Mouse (Mus musculus): ENCODE results near the gene Ntm. TPM values are rescaled to one million over a fixed set of nuclear protein-coding genes. Genes with fewer than 3 reads are reported as not detected.

The Ntm gene
- polyA plus RNA-seq, 1 experiment from 2014 or later, result 22.6 TPM

DNA sequence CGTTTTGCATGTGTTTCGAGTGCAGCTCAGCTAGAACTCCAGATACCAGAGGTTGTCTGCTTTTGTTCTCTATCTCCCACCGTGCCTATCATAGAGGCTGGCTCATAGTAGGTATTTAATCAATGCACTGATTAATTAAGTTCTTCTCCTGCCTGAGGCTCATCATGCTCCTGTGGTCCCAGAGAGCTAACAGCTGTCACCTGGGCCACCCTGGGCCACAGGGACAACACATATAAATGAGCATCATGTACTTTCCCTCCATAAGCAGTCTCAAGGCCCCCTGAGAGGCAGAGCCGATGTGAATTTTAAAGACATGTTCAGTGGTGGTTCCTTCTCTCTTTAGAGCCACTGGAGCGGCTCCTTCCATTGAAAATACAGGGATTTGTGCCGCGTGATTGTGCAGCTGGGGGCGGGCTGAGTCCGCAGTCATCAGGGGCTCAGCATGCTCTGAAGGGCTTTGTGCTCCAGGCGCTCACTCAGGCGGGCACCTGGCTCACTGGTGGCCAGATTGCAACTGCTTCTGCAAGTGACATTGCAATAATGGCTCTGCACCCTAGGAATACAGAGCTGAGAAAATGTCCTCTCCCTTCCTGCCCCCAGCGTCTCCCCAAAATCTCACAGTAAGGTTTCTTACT is 160.8 kb downstream of the Ntm start:
- 31% methylated on average over 12 of the region's 12 CpGs for WGBS
- H3K4me2 ChIP-seq (ENCODE audit: low read depth), result no peak overlapping the region
- peak; percentile 72 for DNase-seq (ENCODE audit: low spot score)

DNA sequence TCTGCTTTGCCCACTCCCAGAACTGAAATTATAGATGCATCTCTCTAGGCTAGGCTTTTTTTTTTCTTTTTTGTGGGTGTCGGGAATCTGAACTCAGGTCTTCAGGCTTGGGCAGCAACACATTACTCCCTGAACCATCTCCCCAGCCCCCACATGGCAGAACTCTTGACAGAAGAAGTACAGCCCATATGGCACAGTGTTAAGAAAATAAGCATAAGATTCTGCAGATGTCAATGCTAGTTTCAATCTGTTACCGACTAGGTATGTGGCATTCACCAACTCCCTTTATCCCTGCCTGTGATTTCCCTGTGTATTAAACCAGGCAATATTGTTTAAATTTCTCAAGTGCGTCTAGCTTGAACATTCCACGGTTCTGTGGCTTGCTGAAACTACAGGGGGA is 166.7 kb downstream of the Ntm start:
- Histone ChIP-seq H3K4me3 (ENCODE audit: low read depth, low read length) (no peak overlapping the region), H3K27ac (ENCODE audit: low read depth, low read length) (no peak overlapping the region), H3K4me2 (ENCODE audit: low read depth) (no peak overlapping the region), H3K9me3 (ENCODE audit: control insufficient read depth, low read length) (no peaks in the 10 kb centered on the region), H3K36me3 (ENCODE audit: control insufficient read depth, insufficient read depth, low read length) (no peaks in the 10 kb centered on the region), H3K9ac (ENCODE audit: low read length) (no peak overlapping the region), H3K4me1 (ENCODE audit: control insufficient read depth, insufficient read depth, low read length) (no peaks in the 10 kb centered on the region), H3K27me3 (ENCODE audit: control insufficient read depth, insufficient read depth, low read length) (no peaks in the 10 kb centered on the region)
- no peak for DNase-seq (ENCODE audit: low spot score)
- no peak for ATAC-seq (ENCODE audit: insufficient read depth, low FRiP score, low TSS enrichment)
- WGBS, result 83% methylated on average over 4 of the region's 4 CpGs

More for the DNA sequence above, 160.8 kb downstream of the Ntm start:
- Histone ChIP-seq H3K4me1 (ENCODE audit: control insufficient read depth, insufficient read depth, low read length) (peaks cover 16% of the 10 kb centered on the region), H3K36me3 (ENCODE audit: control insufficient read depth, insufficient read depth, low read length) (no peaks in the 10 kb centered on the region), H3K27me3 (ENCODE audit: control insufficient read depth, insufficient read depth, low read length) (no peaks in the 10 kb centered on the region), H3K9me3 (ENCODE audit: control insufficient read depth, low read length) (no peaks in the 10 kb centered on the region), H3K4me3 (ENCODE audit: low read depth, low read length) (no peak overlapping the region), H3K27ac (ENCODE audit: low read depth, low read length) (peak overlapping the region; percentile 60), H3K9ac (ENCODE audit: low read length) (0 out of 2 replicates have a peak overlapping the region, but pooled peaks have one; percentile 15)
- peak; percentile 88 for ATAC-seq (ENCODE audit: insufficient read depth, low FRiP score, low TSS enrichment)

DNA sequence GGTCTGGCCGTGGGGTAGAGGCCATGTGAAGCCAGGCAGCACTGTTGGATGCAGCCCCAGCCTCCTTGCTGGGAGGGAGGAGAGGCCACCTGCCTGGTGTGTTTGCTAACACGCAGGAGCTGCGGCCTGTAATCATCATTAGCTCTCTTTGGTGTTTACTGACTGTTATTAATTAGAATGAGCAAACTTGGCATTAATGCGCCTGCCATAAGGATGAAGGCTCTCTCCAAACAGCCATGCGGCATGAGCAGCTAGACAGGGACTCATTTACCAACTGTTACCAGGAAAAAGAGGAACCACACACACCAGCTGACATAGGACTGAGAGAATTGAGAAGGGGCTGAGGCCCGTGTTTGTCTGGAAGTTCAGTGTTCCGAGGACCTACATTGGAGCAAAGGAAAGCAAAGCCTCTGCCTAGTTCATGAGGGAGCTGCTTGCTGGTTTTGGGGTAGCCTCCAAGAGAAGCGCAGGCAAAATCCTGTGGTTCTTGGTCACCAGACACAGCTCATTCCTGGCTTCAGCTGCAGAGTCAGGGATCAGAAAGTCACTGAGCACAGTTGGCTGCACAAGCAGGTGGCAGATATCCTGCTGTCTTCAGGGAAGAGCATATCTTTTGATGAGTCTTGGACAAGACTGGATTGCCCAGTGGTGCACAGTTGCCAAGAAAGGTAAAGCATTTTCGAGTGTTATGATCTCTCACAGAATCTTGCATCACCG is 171.6 kb downstream of the Ntm start:
- no peak for ATAC-seq (ENCODE audit: insufficient read depth, low FRiP score, low TSS enrichment)
- Histone ChIP-seq H3K36me3 (ENCODE audit: control insufficient read depth, insufficient read depth, low read length) (no peaks in the 10 kb centered on the region), H3K9me3 (ENCODE audit: control insufficient read depth, low read length) (no peaks in the 10 kb centered on the region), H3K9ac (ENCODE audit: low read length) (no peak overlapping the region), H3K4me3 (ENCODE audit: low read depth, low read length) (no peak overlapping the region), H3K27me3 (ENCODE audit: control insufficient read depth, insufficient read depth, low read length) (no peaks in the 10 kb centered on the region), H3K4me2 (ENCODE audit: low read depth) (no peak overlapping the region), H3K27ac (ENCODE audit: low read depth, low read length) (no peak overlapping the region), H3K4me1 (ENCODE audit: control insufficient read depth, insufficient read depth, low read length) (no peaks in the 10 kb centered on the region)
- 72% methylated on average over 10 of the region's 10 CpGs for WGBS
- no peak for DNase-seq (ENCODE audit: low spot score)

DNA sequence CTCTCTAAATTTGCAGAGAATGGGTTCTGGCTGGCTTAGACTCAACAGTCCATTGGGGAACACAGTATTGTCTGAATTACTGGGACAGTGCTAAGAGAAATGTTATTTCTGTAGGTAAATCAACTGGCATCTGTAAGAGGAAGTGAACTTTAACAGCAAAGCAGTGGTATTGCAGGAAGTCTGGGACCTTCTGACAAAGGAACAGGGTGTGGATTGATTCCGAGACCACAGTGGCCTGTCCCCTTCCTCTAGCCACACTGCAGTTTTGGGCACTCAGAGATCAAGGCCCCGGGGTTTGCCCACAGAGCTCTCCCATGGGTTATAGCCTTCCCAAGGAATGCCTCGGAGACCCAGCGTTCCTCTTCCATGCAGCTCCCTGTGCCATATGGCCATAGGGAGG is 172.9 kb downstream of the Ntm start:
- 80% methylated on average over 4 of the region's 4 CpGs for WGBS
- H3K36me3 ChIP-seq (ENCODE audit: control insufficient read depth, insufficient read depth, low read length), result no peaks in the 10 kb centered on the region

DNA sequence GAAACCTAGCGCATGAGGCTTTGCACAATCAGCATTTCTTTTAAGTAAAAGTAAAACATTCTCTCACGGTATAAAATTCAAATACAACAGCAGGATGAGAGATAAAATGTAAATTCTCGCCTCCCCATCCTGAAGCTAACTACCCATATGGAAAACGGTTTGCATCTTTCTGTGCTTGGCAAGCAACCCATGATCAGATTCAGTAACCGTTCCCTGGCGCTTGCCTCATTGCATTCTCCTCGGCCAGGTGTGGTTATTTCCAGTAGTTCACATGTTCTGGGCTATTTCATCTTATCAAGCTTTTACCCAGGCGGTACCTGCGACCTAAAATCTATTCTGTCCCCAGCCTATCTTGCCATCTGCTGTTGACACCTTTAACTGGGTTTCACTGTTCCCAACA is 174.1 kb downstream of the Ntm start:
- Histone ChIP-seq H3K36me3 (ENCODE audit: control insufficient read depth, insufficient read depth, low read length) (no peaks in the 10 kb centered on the region), H3K27ac (ENCODE audit: low read depth, low read length) (no peak overlapping the region), H3K9me3 (ENCODE audit: control insufficient read depth, low read length) (no peaks in the 10 kb centered on the region), H3K9ac (ENCODE audit: low read length) (no peak overlapping the region), H3K4me1 (ENCODE audit: control insufficient read depth, insufficient read depth, low read length) (no peaks in the 10 kb centered on the region), H3K4me2 (ENCODE audit: low read depth) (no peak overlapping the region), H3K27me3 (ENCODE audit: control insufficient read depth, insufficient read depth, low read length) (no peaks in the 10 kb centered on the region), H3K4me3 (ENCODE audit: low read depth, low read length) (no peak overlapping the region)
- no peak for ATAC-seq (ENCODE audit: insufficient read depth, low FRiP score, low TSS enrichment)
- DNase-seq (ENCODE audit: low spot score), result no peak
- WGBS, result 91% methylated on average over 9 of the region's 9 CpGs

More for the DNA sequence above, 172.9 kb downstream of the Ntm start:
- ATAC-seq (ENCODE audit: insufficient read depth, low FRiP score, low TSS enrichment) (no peak), DNase-seq (ENCODE audit: low spot score) (no peak)
- Histone ChIP-seq H3K4me3 (ENCODE audit: low read depth, low read length) (no peak overlapping the region), H3K4me2 (ENCODE audit: low read depth) (no peak overlapping the region), H3K4me1 (ENCODE audit: control insufficient read depth, insufficient read depth, low read length) (no peaks in the 10 kb centered on the region), H3K9me3 (ENCODE audit: control insufficient read depth, low read length) (no peaks in the 10 kb centered on the region), H3K9ac (ENCODE audit: low read length) (no peak overlapping the region), H3K27me3 (ENCODE audit: control insufficient read depth, insufficient read depth, low read length) (no peaks in the 10 kb centered on the region), H3K27ac (ENCODE audit: low read depth, low read length) (no peak overlapping the region)

DNA sequence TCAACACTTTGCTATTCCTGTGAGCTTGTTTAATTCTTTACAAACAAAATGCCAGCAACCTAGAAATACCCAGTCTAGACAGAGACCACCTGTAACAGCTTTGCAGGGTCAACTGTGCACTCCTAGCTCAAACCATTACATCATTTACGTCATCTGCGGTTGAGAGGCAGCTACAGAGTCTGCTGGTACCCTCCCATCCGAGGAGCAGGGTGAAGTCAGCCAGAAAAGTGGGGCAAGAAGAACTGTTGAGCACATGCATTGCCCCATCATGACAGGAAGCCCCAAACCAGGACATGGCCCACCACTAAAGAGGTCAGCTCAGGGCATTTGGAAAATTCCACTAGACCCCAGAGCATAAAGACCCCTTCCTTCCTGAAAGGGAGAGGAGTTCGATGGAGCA is 175.5 kb downstream of the Ntm start:
- no peaks in the 10 kb centered on the region for H3K4me1 ChIP-seq (ENCODE audit: control insufficient read depth, insufficient read depth, low read length)
- no peak for DNase-seq (ENCODE audit: low spot score)
- no peaks in the 10 kb centered on the region for H3K9me3 ChIP-seq (ENCODE audit: control insufficient read depth, low read length)
- H3K27me3 ChIP-seq (ENCODE audit: control insufficient read depth, insufficient read depth, low read length), result no peaks in the 10 kb centered on the region
- no peak for ATAC-seq (ENCODE audit: insufficient read depth, low FRiP score, low TSS enrichment)
- no peak overlapping the region for H3K27ac ChIP-seq (ENCODE audit: low read depth, low read length)
- no peak overlapping the region for H3K4me3 ChIP-seq (ENCODE audit: low read depth, low read length)
- WGBS, result 83% methylated on average over 4 of the region's 4 CpGs
- no peak overlapping the region for H3K4me2 ChIP-seq (ENCODE audit: low read depth)
- no peak overlapping the region for H3K9ac ChIP-seq (ENCODE audit: low read length)
- no peaks in the 10 kb centered on the region for H3K36me3 ChIP-seq (ENCODE audit: control insufficient read depth, insufficient read depth, low read length)

- Histone ChIP-seq H3K9ac (ENCODE audit: low read length) (no peak overlapping the region), H3K4me3 (ENCODE audit: low read depth, low read length) (no peak overlapping the region), H3K36me3 (ENCODE audit: control insufficient read depth, insufficient read depth, low read length) (no peaks in the 10 kb centered on the region), H3K27ac (ENCODE audit: low read depth, low read length) (no peak overlapping the region), H3K27me3 (ENCODE audit: control insufficient read depth, insufficient read depth, low read length) (no peaks in the 10 kb centered on the region), H3K4me2 (ENCODE audit: low read depth) (no peak overlapping the region), H3K9me3 (ENCODE audit: control insufficient read depth, low read length) (no peaks in the 10 kb centered on the region), H3K4me1 (ENCODE audit: control insufficient read depth, insufficient read depth, low read length) (no peaks in the 10 kb centered on the region)
- no peak for ATAC-seq (ENCODE audit: insufficient read depth, low FRiP score, low TSS enrichment)
- WGBS, result 79% methylated on average over 4 of the region's 4 CpGs
- DNase-seq (ENCODE audit: low spot score), result no peak
Observed at GRCm38 (mm10) chr9:29782697-29783096, 180.2 kb downstream of the Ntm start.

DNA sequence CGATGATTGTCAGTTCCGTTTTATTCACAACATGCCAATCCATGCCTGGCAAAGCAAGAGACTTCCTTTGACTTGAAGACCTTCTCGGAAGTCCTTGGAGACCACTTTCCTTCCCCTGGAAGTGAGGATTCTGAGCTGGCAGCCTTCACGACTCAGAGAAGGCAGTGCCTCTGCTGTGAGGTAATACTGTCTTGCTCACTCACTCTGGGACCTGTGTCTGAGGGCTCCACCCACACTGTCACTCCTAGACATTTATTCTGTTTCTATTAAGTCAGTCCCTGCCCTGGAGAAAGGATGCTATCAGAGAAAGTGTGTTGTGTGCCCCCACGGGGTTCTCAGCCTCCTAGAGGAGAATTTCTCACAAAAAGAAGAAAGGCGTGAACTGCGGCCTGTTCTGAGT is 183.2 kb downstream of the Ntm start:
- H3K9me3 ChIP-seq (ENCODE audit: control insufficient read depth, low read length), result no peaks in the 10 kb centered on the region
- H3K9ac ChIP-seq (ENCODE audit: low read length), result no peak overlapping the region
- H3K4me1 ChIP-seq (ENCODE audit: control insufficient read depth, insufficient read depth, low read length), result no peaks in the 10 kb centered on the region
- no peak for DNase-seq (ENCODE audit: low spot score)
- 84% methylated on average over 7 of the region's 7 CpGs for WGBS
- H3K36me3 ChIP-seq (ENCODE audit: control insufficient read depth, insufficient read depth, low read length), result no peaks in the 10 kb centered on the region
- no peaks in the 10 kb centered on the region for H3K27me3 ChIP-seq (ENCODE audit: control insufficient read depth, insufficient read depth, low read length)
- ATAC-seq (ENCODE audit: insufficient read depth, low FRiP score, low TSS enrichment), result no peak
- no peak overlapping the region for H3K4me2 ChIP-seq (ENCODE audit: low read depth)
- no peak overlapping the region for H3K27ac ChIP-seq (ENCODE audit: low read depth, low read length)
- H3K4me3 ChIP-seq (ENCODE audit: low read depth, low read length), result no peak overlapping the region

DNA sequence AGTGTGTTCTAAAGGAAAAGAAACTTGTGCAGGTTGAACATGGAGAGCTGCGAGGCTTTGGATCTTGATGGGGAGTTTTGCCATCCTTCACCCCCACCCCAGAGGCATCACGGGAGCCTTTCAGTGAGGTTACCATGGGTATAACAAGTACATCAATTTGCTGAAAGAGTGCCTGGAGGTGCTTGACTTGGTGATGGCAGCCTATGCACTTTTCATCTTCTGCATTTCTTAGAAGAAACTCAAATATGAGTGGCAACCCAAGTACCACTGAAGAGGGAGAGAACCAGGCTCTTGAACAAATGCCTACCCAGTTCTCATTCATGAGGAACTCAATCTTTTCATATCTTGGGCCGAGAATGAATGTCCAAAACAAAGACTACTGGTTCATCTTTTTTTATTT is 186.0 kb downstream of the Ntm start:
- Histone ChIP-seq H3K27ac (ENCODE audit: low read depth, low read length) (no peak overlapping the region), H3K9ac (ENCODE audit: low read length) (no peak overlapping the region), H3K36me3 (ENCODE audit: control insufficient read depth, insufficient read depth, low read length) (no peaks in the 10 kb centered on the region), H3K27me3 (ENCODE audit: control insufficient read depth, insufficient read depth, low read length) (no peaks in the 10 kb centered on the region), H3K9me3 (ENCODE audit: control insufficient read depth, low read length) (no peaks in the 10 kb centered on the region), H3K4me3 (ENCODE audit: low read depth, low read length) (no peak overlapping the region), H3K4me1 (ENCODE audit: control insufficient read depth, insufficient read depth, low read length) (no peaks in the 10 kb centered on the region), H3K4me2 (ENCODE audit: low read depth) (no peak overlapping the region)
- no peak for ATAC-seq (ENCODE audit: insufficient read depth, low FRiP score, low TSS enrichment)
- WGBS, result 91% methylated on average over 3 of the region's 3 CpGs
- DNase-seq (ENCODE audit: low spot score), result no peak
